Mouse (Mus musculus) erythroblast, adult 5-6 weeks (primary cell): ENCODE results near the gene Serpinb9. TPM values are rescaled to one million over a fixed set of nuclear protein-coding genes. Genes with fewer than 3 reads are reported as not detected.

Experiments used
- ATAC-seq: replicated peaks from 2 replicates; pipeline ENCODE4 v1.8.0; 2016; ENCODE audit warnings: moderate number of reproducible peaks, mild to moderate bottlenecking, moderate TSS enrichment, inconsistent platforms; ENCODE audit not compliant: poor library complexity, low FRiP score, severe bottlenecking
- total RNA-seq, 2 experiments: library from RNA; stranded (forward) in 1 of 2; stranded (reverse) in 1 of 2; fragments of 150-400 nt in 1 of 2; fragments of 200-764, 138-1000 nt in 1 of 2; gene quantifications; 2 replicates each; pipeline versions ENCODE4 v1.2.3 to v1.2.4; 2015 to 2017; ENCODE audit warnings: low replicate concordance in 2 of 2

Gene Serpinb9
- total RNA-seq, 2 experiments from 2014 or later, result 10.1 to 13.3 TPM

DNA sequence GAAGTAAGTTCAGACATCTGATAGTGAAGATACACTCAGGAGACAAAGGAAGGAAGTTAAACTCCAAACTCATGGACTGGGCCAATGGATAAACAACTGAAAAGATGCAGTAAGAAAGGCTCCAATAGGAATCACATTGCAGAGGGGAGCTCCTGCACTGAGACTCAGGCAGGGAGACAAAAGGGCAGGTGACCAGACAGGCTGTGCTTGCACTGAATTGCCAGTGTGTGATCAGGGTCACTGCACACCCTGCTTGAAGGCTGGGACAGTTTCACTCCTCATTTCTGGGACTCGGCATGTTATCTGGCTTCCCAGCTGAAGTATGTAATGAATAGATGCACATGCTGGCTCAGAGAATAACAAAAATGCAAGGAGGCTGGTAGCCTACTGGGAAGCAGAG, 60.0 kb downstream of the Serpinb9 start:
- no peak for ATAC-seq

Other genes with a start within 250 kb of the Serpinb9 start
- 0.21 TPM in 1 of 2 replicates, not detected in the other for gene Mylk4, start 219.3 kb upstream of the Serpinb9 start, total RNA-seq (2015; ENCODE audit: low replicate concordance)
- not detected in 2 replicates for gene Mylk4, start 219.3 kb upstream of the Serpinb9 start, total RNA-seq (2017; ENCODE audit: low replicate concordance)
- 2.7 and 7.5 TPM in 2 replicates for gene Wrnip1, start 201.2 kb upstream of the Serpinb9 start, total RNA-seq (2015; ENCODE audit: low replicate concordance)
- gene Wrnip1, start 201.2 kb upstream of the Serpinb9 start, total RNA-seq (2017; ENCODE audit: low replicate concordance), result 18.2 and 20.5 TPM in 2 replicates
- gene D930007J09Rik, start 200.4 kb upstream of the Serpinb9 start, total RNA-seq (2015; ENCODE audit: low replicate concordance), result not detected in 2 replicates
- not detected in 2 replicates for gene D930007J09Rik, start 200.4 kb upstream of the Serpinb9 start, total RNA-seq (2017; ENCODE audit: low replicate concordance)
- gene Serpinb1a, start 152.1 kb upstream of the Serpinb9 start, total RNA-seq (2015; ENCODE audit: low replicate concordance), result 141 and 144 TPM in 2 replicates
- 133 and 225 TPM in 2 replicates for gene Serpinb1a, start 152.1 kb upstream of the Serpinb9 start, total RNA-seq (2017; ENCODE audit: low replicate concordance)
- gene Serpinb1c, start 105.0 kb upstream of the Serpinb9 start, total RNA-seq (2015; ENCODE audit: low replicate concordance), result not detected in 2 replicates
- gene Serpinb1c, start 105.0 kb upstream of the Serpinb9 start, total RNA-seq (2017; ENCODE audit: low replicate concordance), result not detected in 2 replicates
- 24.2 and 40.5 TPM in 2 replicates for gene Serpinb6b, start 38.0 kb upstream of the Serpinb9 start, total RNA-seq (2015; ENCODE audit: low replicate concordance)
- gene Serpinb6b, start 38.0 kb upstream of the Serpinb9 start, total RNA-seq (2017; ENCODE audit: low replicate concordance), result 25.4 and 36.4 TPM in 2 replicates
- 0.63 TPM in 1 of 2 replicates, not detected in the other for gene Serpinb9b, start 24.2 kb downstream of the Serpinb9 start, total RNA-seq (2015; ENCODE audit: low replicate concordance)
- not detected in 2 replicates for gene Serpinb9b, start 24.2 kb downstream of the Serpinb9 start, total RNA-seq (2017; ENCODE audit: low replicate concordance)
- gene Serpinb1b, start 75.3 kb downstream of the Serpinb9 start, total RNA-seq (2015; ENCODE audit: low replicate concordance), result not detected in 2 replicates
- gene Serpinb1b, start 75.3 kb downstream of the Serpinb9 start, total RNA-seq (2017; ENCODE audit: low replicate concordance), result not detected in 2 replicates
- gene Serpinb9c, start 156.5 kb downstream of the Serpinb9 start, total RNA-seq (2015; ENCODE audit: low replicate concordance), result not detected in 2 replicates
- gene Serpinb9c, start 156.5 kb downstream of the Serpinb9 start, total RNA-seq (2017; ENCODE audit: low replicate concordance), result not detected in 2 replicates
- not detected in 2 replicates for gene Serpinb9d, start 189.7 kb downstream of the Serpinb9 start, total RNA-seq (2015; ENCODE audit: low replicate concordance)
- gene Serpinb9d, start 189.7 kb downstream of the Serpinb9 start, total RNA-seq (2017; ENCODE audit: low replicate concordance), result not detected in 2 replicates
- gene Serpinb9e, start 246.4 kb downstream of the Serpinb9 start, total RNA-seq (2015; ENCODE audit: low replicate concordance), result not detected in 2 replicates
- gene Serpinb9e, start 246.4 kb downstream of the Serpinb9 start, total RNA-seq (2017; ENCODE audit: low replicate concordance), result not detected in 2 replicates